Mouse (Mus musculus) lung, postnatal 0 days (tissue): ENCODE results near the gene Carmil1.

ENCODE experiments used
- CTCF ChIP-seq: IDR thresholded peaks from 2 replicates; pipeline ENCODE4 v1.5.1; 2016; ENCODE audit warnings: antibody characterized with exemption, mild to moderate bottlenecking
- EP300 ChIP-seq: IDR thresholded peaks from 2 replicates; pipeline ENCODE4 v1.6.1; 2016; ENCODE audit warnings: antibody characterized with exemption, mild to moderate bottlenecking, control low read depth

- TF ChIP-seq CTCF, result no peak
- TF ChIP-seq EP300, result no peak
Measured at GRCm38 (mm10) chr13:24092073-24092472, 188.5 kb downstream of the Carmil1 start.
